Mouse (Mus musculus) neural tube, embryonic 10.5 days (tissue): ENCODE measurements around the gene Ifna1.

Source experiments
- DNase-seq: peaks from one replicate; pipeline ENCODE4 v3.0.0-alpha.2; 2017; ENCODE audit warnings: low spot score; ENCODE audit errors: extremely low spot score

The Ifna1 gene

DNA sequence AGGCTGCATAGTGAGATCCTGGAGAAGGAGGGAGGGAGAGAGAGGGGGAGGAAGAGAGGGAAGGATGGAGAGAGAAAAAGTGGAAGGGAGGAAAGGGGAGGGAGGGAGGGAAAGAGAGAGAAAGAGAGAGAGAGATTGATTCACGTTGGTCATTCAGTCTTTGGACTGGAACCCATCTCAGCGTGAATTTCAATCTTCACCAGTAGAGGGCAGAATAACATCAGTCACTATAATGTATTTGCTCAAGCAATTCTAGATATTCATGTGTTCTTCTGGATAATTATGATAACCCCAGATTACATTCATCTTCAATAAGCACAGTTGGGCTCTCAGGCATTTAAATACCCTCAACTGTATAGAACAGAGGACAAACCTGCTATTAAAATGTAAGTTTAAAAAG lies 22.8 kb downstream of the Ifna1 start:
- DNase-seq = no peak

DNA sequence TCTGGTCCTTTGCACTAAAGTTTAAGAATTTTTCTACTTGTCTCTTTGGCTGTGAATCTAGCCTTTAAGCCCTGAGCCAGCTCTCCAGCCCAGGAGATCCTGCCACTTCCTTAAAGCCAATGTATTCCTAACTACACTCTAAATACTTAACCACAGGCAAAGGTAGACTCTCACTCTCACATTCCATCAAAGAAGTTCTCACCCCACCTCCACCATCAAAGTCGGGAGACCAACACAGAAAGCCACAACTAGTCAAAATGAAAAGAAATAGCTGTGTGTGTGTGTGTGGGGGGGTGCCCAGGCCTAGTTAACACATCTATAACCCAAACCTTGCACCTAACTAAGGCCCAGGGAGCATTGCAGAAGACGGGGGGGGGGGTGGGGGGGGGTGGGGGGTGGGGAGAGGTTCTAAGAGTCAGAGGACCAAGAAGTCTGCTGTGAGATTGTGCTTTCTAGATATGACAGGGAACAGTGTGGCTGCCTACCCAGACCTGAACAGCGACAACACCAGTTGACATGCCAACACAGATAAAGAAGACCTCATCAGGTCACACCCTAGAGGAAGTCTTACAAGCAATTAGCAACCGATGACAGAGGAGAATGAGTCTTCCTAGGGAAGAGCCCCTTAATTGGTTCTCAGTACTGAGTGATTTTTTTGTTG lies 25.7 kb downstream of the Ifna1 start:
- no peak for DNase-seq

DNA sequence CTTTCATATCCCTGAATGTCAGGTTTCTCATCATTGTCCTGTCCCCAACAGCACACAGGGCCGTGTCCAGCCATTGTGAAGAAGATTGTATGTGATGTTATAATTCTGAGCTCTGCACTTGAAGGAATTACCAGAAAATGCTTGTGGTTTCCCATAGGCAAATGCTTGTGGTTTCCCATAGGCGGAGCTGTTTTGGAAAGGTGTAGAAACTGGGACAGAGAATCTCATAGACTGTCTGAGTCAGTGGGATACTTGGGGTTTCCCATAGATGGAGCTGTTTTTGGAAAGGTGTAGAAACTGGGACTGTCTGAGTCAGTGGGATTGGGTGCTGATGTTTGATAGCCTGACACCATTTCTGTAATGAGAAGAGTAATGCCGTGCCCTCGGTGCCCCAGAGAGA lies 26.6 kb downstream of the Ifna1 start:
- DNase-seq = no peak

DNA sequence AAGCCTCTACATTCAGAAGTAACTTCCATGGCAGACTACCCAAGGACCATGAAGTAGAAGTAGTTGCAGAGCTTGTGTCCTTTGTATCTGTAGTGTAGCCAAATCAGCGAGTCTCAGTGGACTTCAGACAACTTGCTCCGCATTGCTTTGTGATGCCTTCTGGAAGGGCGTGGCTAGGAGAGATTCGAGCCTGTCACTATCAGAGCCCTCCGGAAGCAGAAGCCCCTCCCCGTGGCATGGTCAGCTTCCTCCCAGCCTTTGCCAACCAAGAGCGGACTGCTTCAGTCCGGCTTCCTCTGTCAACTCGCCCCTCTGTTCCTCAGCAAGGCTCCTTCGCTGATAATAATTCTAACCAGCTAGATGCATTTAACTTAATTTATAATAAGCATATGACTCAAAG lies 28.4 kb downstream of the Ifna1 start:
- DNase-seq = no peak

DNA sequence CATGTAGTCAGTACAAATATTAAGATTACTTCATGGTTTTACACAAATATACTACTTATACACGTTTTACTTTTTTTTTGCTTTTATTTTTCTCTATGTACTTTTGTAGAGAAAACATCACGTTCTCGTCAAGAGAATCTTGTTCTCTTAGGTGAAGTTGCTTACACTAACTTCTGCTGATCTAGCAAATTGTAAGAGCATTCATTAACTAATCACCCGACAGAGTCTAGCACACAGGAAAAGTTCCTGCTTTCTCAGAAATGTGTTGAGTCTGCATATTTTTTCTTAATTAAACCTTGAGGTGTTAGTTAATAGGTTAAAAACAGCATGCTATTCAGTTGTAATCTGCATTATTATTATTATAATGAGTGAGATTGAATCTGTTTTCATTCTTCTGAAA lies 28.9 kb downstream of the Ifna1 start:
- no peak for DNase-seq

DNA sequence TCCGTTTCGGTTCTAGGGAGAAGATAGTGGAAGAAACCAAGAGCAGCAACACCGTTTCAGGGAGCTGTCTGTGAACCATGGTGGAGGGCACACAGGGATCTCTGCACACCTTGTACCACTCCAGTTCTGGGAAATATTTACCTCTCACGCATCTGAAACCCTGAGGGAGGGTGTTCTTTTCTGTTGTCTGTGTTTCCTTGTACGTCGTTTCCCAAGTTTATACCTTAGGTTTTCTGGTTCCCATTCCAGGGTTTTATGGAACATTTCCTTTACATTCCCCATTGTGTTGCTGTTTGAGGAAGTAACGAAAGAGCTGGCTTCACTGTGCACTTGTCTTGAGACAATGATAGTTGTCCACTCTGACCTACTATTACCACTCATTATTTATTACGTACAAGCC lies 30.2 kb downstream of the Ifna1 start, which contains the start of gene Ifne:
Gene Ifne (minus strand): TSS at position 101 of the 400 bp plus-strand sequence.
- no peak for DNase-seq

DNA sequence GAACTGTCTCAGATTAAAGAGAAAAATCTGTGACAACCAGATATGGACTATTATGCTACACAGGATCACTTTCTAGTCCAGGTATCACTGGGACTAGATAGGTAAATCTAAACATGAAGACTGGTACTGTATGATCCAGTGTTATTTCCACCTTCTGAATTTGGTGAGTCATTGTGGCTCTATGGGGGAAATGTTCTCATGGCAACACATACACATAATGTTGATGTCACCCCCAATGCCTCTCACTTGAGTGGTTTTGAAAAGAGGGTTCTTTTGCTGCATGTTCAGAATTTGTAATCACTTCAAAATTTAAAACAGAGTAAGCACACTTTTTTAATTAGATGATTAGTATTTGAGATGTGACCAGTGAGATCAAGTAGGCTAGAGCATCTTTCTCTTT lies 38.3 kb downstream of the Ifna1 start:
- no peak for DNase-seq

DNA sequence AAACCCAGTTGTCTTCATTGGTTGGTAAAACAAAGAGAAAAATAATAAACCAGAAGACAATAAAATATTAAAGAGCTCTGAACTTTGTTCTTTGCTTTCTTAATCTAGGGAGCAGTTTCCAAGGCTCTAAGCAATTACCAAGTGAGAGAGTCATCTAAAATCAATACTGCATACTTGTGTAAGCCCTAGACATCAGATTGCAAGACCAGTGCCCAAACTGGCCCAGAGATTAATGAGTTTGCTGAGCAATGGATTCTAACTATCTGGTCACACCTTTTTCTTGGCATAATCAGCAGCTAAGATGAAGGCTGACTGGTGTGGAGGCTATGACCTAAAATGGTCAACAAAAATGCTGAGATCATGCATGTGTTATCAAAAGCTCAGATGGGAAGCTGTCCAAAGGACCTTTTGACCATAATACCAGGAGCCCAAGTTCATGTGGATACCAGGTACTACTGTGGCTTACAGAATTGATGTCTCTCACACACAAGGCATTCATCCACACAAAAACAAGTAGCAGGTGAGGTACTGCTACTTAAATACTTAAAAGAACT lies 43.4 kb downstream of the Ifna1 start:
- DNase-seq = no peak
